Mouse (Mus musculus): ENCODE results near the gene Trpm7. TPM values are rescaled to one million over a fixed set of nuclear protein-coding genes. Genes with fewer than 3 reads are reported as not detected.

Trpm7 gene
- polyA plus RNA-seq, 1 experiment = 8.7 TPM

DNA sequence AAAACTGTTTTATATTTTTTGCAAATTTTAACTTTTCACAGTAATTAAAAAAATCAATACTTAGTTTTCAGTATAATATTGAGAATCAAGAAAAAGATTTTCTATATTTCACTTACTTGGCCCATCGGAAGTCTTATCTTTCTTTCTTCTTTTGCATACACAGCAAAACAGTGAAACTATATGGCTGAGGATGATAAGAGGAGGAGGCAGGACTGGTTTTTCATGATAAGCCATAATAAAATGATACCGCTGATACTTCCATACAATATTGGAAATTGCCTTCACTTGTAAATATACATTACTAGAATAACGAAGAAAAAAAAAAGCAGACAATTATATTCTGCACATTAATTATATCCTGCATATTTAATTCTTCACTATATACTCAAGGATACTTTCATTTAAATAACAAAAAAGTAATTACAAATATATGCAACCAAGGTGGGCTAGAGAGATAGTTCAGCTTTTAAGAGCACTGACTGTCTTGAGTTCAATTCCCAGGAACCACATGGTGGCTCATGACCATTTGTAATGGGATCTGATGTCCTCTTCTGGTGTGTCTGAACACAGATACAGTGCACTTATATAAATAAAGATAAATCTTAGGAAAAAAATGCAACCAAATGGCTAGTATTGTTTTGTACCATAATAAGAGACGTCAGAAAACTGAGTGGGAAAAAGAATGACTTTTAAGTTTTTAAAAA is 59.2 kb downstream of the Trpm7 start:
- DNase-seq (ENCODE audit: low read depth) = no peak

- DNase-seq (ENCODE audit: low read depth) = no peak
Observed at GRCm38 (mm10) chr2:126815822-126816221, 60.2 kb downstream of the Trpm7 start.

GRCm38 (mm10) chr2:126801980-126802379 is 74.0 kb downstream of the Trpm7 start:
- DNase-seq (ENCODE audit: low read depth) = no peak

DNA sequence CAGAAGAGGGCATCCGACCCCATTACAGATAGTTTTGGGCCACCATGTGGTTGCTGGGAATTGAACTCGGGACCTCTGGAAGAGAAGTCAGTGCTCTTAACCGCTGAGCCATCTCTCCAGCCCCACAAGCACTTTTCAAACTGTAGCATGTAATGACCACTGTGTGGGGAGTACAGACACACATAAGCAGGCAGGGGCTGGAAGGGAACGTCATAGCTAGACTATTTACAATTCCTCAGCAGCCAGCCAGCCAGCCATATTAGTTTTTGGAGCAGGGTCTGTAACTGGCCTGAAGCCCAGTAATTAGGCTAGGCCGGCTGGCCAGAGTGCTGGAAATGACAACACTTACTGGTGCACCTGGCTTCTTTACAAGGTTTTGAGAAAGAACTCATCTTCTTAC is 77.6 kb downstream of the Trpm7 start:
- DNase-seq (ENCODE audit: low read depth) = no peak

- DNase-seq (ENCODE audit: low read depth) = no peak
Observed at GRCm38 (mm10) chr2:126795708-126796107, 80.3 kb downstream of the Trpm7 start.

DNA sequence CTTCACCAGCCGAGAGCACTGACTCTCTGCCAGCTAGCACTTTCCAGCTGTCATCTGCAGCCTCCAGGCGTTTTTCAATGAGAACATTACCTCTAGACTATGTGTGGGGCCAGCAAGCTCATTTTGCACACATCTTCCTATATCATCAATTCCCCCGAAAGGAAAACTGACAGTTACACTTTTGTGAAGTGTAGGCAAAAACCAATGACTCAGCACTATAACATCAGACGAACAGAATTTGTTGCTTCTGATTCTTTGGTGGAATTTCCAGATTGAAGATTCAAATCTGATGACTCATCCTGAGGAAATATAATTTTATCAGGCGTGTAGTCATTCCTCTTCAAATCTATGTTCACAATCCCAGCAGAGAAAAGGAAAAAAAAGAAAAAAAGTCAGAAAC is 83.4 kb downstream of the Trpm7 start:
- no peak for DNase-seq (ENCODE audit: low read depth)

GRCm38 (mm10) chr2:126787721-126788342 is 88.2 kb downstream of the Trpm7 start:
- no peak for DNase-seq (ENCODE audit: low read depth)

DNA sequence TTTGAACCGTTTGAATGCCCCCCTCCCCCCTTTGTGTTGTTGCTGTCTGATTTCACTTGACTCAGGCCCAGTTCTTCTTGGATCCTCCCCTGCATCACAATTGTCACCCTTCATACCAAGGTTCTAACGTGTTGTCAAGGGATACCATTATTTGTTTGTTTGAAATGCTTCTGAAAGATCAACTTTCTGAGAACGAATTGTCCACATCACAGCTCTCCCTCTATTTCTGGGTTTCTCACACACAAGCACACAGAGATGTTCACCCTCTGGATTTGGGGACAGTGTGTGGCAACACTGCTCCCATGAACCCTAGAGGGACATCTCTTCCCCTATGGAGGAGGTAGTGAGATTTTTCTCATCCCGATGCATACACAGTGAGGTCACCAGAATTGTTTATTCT is 92.7 kb downstream of the Trpm7 start, which contains the start of gene Usp50:
Gene Usp50, minus strand, starts transcription at position 101 of the 400 bp plus-strand sequence.
- DNase-seq (ENCODE audit: low read depth) = no peak

GRCm38 (mm10) chr2:126782433-126782832 is 93.6 kb downstream of the Trpm7 start:
- no peak for DNase-seq (ENCODE audit: low read depth)

DNA sequence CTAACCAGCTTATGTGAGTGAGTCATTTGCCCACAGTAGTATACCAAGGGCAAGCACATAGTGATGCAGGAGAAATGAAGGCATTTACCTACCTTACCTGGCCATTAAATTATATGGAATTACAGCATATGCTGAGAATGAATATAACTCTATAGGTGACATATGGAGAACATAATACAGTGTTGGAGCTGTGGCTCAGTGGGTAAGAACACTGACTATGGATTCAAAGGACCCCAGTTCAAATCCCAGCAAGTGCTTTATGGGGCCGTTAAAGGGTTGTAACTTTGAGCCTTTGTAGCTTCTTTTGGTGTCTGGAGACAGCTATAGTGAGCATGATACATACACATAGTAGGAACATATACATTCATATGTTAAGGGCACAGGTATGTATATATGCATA is 94.6 kb downstream of the Trpm7 start:
- DNase-seq (ENCODE audit: low read depth) = no peak

GRCm38 (mm10) chr2:126780286-126780685 is 95.7 kb downstream of the Trpm7 start:
- no peak for DNase-seq (ENCODE audit: low read depth)

GRCm38 (mm10) chr2:126778806-126779205 is 97.2 kb downstream of the Trpm7 start:
- DNase-seq (ENCODE audit: low read depth) = no peak

DNA sequence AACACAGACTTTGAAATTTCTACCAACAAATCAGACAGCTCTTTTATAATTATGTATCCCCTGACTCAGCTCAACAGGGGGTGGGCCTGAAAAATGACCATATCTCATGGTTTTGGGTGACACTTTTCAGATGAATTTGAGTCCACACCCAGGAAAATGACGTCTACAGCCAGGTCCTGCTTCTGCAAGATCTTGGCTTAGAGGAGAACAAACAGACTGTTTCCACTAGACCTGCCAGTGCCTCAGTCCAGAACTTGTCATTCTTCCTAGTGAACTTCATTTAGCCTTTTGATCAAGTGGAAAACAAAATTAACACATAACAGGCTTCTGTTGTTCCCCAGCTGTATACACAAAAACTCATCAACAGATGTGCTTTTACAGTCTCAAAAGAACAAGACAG is 99.6 kb downstream of the Trpm7 start:
- no peak for DNase-seq (ENCODE audit: low read depth)

- DNase-seq (ENCODE audit: low read depth) = no peak
Observed at GRCm38 (mm10) chr2:126775951-126776350, 100.1 kb downstream of the Trpm7 start.

DNA sequence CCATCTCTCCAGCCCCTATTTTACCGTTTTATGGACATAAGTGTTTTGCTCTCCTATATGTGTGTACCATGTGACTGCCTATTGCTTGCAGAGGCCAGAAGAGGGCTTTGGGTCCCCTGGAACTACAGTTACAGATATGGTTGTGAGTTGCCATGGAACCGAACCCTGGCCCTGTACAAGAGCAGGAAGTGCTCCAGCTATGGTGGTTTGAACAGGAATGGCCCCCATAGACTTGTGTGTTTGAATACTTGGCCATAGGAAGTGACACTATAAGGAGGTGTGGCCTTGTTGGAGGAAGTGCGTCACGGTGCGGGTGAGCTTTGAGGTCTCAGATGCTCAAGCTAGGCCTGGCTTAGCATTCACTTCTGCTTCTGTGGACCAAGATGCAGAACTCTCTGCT is 103.8 kb downstream of the Trpm7 start:
- no peak for DNase-seq (ENCODE audit: low read depth)

DNA sequence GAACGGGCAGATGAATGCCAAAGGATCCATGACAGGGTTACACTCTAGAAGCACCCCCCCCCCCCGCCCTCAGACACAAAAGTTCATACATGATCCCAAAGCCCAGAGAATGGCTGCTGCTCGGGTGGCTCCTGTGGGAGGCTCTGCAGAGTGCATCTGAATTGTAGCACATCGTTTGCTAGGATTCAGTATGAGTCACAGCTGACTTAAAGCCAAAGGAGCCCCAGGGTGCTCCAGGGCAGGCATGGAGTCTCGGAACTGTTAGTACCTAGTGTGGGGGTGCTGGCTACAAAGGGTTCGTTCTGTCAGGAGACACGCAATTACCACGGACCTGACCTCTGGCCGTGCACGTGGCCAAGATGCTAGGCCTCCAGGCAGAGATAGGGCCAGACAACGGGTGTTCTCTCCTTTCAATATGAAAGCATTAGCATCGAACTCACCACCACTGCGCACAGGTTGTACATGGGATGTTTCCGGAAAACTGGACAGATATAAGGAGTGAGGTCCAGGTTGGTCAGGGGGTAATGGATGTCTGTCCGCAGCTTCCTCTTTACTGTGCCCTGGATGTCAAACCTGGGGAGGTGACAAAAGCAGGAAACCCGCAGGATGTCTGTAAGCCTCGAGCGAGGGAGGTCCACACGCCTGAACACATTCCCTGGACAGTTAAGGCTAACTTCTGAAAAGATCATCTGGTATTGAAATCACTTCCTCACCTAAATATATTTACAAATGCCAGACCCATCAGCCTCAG is 106.4 kb downstream of the Trpm7 start:
- DNase-seq (ENCODE audit: low read depth) = no peak

DNA sequence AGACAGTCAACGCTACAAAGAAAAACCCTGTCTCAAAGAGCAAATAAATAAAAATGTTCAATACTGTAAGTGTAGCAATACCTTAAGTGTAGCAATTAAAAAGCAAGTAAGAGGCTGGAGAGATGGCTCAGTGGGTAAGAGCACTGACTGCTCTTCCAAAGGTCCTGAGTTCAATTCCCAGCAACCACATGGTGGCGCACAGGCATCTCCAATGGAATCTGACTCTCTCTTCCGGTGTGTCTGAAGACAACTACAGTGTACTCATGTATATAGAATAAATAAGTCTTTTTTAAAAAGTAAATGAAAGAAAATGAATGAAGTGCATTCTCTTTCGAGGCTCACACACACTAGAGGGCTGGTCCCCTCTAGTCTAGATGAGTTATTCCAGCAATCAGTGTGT is 107.8 kb downstream of the Trpm7 start:
- no peak for DNase-seq (ENCODE audit: low read depth)

DNA sequence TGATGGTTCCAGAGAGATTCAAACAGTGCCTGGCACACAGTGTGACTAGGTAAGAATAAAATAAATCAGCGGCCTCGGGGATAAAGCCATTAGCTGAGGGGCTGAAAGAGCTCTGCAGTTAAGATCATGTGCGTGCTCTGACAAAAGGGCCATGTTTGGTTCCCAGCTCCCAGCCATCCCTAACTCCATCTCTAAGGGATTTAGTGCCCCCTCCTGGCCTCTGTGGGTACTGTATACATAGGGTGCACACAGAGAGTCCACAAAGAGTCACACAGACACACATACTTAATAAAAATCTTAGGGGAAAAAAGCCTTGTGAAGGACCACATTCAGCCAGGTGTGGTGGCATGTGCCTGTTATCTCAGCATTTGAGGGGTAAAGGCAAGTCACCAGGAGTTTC is 108.4 kb downstream of the Trpm7 start:
- DNase-seq (ENCODE audit: low read depth) = no peak

DNA sequence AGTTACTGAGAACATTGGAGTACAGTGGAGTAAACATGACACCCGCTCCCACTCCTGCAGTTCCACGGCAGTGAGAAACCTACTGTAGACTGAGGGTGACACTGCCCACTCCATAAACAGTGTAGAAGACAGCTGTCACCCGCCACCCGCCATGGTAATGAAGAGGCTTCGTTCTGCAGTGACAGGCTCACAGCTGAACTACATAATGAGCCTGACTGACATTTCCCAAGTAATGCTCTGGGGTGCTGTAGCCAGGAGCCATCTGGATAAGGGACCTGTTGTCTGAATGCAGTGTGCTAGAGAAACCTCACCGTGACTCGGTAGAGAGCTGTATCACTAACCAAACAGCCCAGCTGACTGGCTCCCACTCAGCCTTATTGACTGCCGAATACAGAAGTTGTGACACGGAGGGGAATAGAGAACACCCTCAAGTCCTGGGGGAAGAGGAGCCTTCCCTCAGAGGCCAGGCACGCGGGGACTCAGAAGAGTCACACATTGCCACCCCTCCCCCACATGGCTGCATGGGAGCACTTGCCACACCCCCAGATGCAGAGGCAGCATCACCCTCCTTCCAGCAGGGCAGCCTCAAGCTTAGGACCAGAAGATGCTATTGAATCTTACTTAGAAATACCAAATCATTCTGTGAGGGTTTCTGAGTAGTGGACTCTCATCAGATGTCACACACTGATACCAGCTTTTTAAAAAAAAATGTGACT is 110.0 kb downstream of the Trpm7 start:
- no peak for DNase-seq (ENCODE audit: low read depth)

GRCm38 (mm10) chr2:126759351-126759750 is 116.7 kb downstream of the Trpm7 start:
- no peak for DNase-seq (ENCODE audit: low read depth)

- no peak for DNase-seq (ENCODE audit: low read depth)
Observed at GRCm38 (mm10) chr2:126755664-126756063, 120.4 kb downstream of the Trpm7 start.

- no peak for DNase-seq (ENCODE audit: low read depth)
Observed at GRCm38 (mm10) chr2:126743389-126743788, 132.6 kb downstream of the Trpm7 start.

Data from gonadal fat pad, adult 2 months (tissue).